ENCODE assay signal across 16 mouse cellular contexts in the genomic region with DNA sequence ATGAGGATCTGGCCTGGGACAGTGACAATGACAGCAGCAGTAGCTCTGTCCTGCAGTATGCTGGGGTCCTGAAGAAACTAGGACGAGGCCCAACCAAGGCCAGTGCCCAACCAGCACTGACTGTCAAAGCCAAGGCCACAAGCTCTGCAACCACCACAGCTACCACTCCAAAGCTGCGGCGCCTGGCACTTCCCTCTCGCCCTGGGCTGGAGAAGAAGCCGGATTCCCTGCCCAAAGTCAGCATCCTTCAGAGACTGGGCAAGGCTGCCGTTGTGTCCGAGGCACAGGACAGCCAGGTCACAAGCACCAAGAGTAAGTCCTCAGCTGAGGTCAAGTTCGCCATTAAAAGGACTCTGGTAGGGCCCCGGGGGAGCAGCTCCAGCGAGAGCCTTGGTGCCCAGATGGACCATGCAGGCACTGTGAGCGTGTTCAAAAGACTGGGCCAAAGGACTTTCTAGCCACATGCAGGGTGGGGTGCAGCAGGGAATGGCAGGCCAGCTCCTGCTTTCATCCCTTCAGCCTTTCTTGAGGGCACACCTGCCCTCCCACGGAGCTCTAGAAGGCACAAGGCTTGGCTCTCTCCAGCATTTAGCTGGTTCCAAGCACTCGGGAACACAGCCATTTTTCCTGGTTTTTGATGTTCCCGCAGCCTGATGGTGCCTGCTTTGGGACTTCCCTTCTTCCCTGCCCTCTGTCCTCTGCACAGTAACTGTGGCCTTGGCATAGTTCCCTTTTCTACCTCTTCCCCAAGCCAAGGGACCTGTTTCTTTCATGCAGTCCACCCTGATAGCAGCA. TPM values are rescaled to one million over a fixed set of nuclear protein-coding genes. Genes with fewer than 3 reads are reported as not detected.
"Had no signal": no experiment of that assay in that cellular context is flagged by ENCODE, and none has a peak within 500 bp of the region (broad histone marks: within the 10 kb centered on the region; RNA-seq: fewer than 3 reads in every experiment).

No protein-coding gene starts in this region.

- DNase-seq: kidney, adult 2 months; kidney, postnatal 14 days; liver; lung, adult 2 months; lung, postnatal 10 days; lung, postnatal 4 days; right cerebral cortex, adult 18-20 months; right cerebral cortex, postnatal 25 days had no signal

- H3K4me1 ChIP-seq: kidney, embryonic 15.5 days; liver, embryonic 15.5 days; midbrain, embryonic 10.5 days; neural tube, embryonic 13.5 days had no signal

- H3K9ac ChIP-seq: kidney, embryonic 15.5 days; liver, embryonic 15.5 days; neural tube, embryonic 13.5 days had no signal

- H3K27me3 ChIP-seq: kidney, embryonic 15.5 days; liver, embryonic 15.5 days; neural tube, embryonic 13.5 days had no signal

- ATAC-seq: midbrain, embryonic 16.5 days had no signal

- H3K27ac ChIP-seq: kidney, embryonic 15.5 days; liver, embryonic 15.5 days; midbrain, embryonic 10.5 days; neural tube, embryonic 13.5 days; stomach, postnatal 0 days had no signal

- H3K9me3 ChIP-seq: kidney, embryonic 15.5 days; liver, embryonic 15.5 days; midbrain, embryonic 10.5 days; neural tube, embryonic 13.5 days had no signal

- H3K4me3 ChIP-seq: kidney, embryonic 15.5 days; liver, embryonic 15.5 days; midbrain, embryonic 10.5 days; neural tube, embryonic 13.5 days had no signal

- H3K4me2 ChIP-seq: kidney, embryonic 15.5 days; liver, embryonic 15.5 days; neural tube, embryonic 13.5 days had no signal

RNA-seq across cellular contexts. Expression of a gene that starts 57.5 kb away (rescaled TPM):
- total RNA-seq: left cerebral cortex, postnatal 14 days; megakaryocyte, adult 5-6 weeks had no signal
